Mouse (Mus musculus) spleen, adult 2 months (tissue): ENCODE results near the gene Zdhhc13. TPM values are rescaled to one million over a fixed set of nuclear protein-coding genes. Genes with fewer than 3 reads are reported as not detected.

Experiments
- DNase-seq, 2 experiments: peaks; one replicate each; pipeline versions ENCODE4 v3.0.0 to v3.0.0-alpha.2; 2012 to 2021; ENCODE audit warnings: low spot score in 2 of 2, low read depth in 1 of 2
- H3K27ac ChIP-seq: fragments of 200-500 bp; 2 replicates; pipeline ENCODE4 v1.5.1; 2012; ENCODE audit warnings: low read length, inconsistent platforms; ENCODE audit not compliant: insufficient read depth
- H3K27me3 ChIP-seq: fragments of 200-500 bp; 2 replicates; pipeline ENCODE4 v1.6.1; 2012; ENCODE audit warnings: mild to moderate bottlenecking, moderate library complexity, low read length, inconsistent platforms; ENCODE audit not compliant: control insufficient read depth, insufficient read depth
- H3K36me3 ChIP-seq: fragments of 200-500 bp; 2 replicates; pipeline ENCODE4 v1.6.1; 2012; ENCODE audit warnings: mild to moderate bottlenecking, low read length, inconsistent platforms; ENCODE audit not compliant: control insufficient read depth, insufficient read depth
- H3K4me1 ChIP-seq: fragments of 200-500 bp; 2 replicates; pipeline ENCODE4 v1.6.1; 2011; ENCODE audit warnings: inconsistent platforms; ENCODE audit not compliant: control insufficient read depth, insufficient read depth, insufficient read length
- H3K4me3 ChIP-seq: fragments of 200-500 bp; 2 replicates; pipeline ENCODE4 v1.5.1; 2011; ENCODE audit warnings: mild to moderate bottlenecking, inconsistent platforms; ENCODE audit not compliant: insufficient read depth, insufficient read length; ENCODE audit errors: extremely low read depth
- CTCF ChIP-seq: fragments of 200-500 bp; IDR thresholded peaks from 2 replicates; pipeline ENCODE4 v1.5.1; 2011; ENCODE audit warnings: mild to moderate bottlenecking, inconsistent platforms; ENCODE audit not compliant: insufficient read depth, insufficient read length, insufficient replicate concordance; ENCODE audit errors: extremely low read depth
- POLR2A ChIP-seq: fragments of 200-500 bp; IDR thresholded peaks from 2 replicates; pipeline ENCODE4 v1.6.1; 2011; ENCODE audit warnings: low read depth, low read length, inconsistent platforms
- WGBS: fragments of 180-500 bp; shearing (Covaris S2); methylation state at CpG from one replicate; pipeline ENCODE4 v1.1.7; 2018; 5-methylcytosine and 5-hydroxymethylcytosine counted together
- polyA plus RNA-seq: library from polyadenylated mRNA; depleted of rRNA; stranded (reverse); fragments of >200 nt; gene quantifications from 2 replicates; pipeline ENCODE4 v1.2.3, GENCODE M21; 2012

Gene Zdhhc13
- polyA plus RNA-seq, 1 experiment, result 6.9 TPM

- TF ChIP-seq POLR2A (no peak), CTCF (no peak)
- H3K4me3 ChIP-seq, result no peak overlapping the region
Observed at GRCm38 (mm10) chr7:48861796-48862195, 73.0 kb downstream of the Zdhhc13 start.

GRCm38 (mm10) chr7:48864199-48864598, 75.4 kb downstream of the Zdhhc13 start:
- no peak for DNase-seq
- no peak overlapping the region for H3K4me3 ChIP-seq
- TF ChIP-seq CTCF (no peak), POLR2A (no peak)
- no peak overlapping the region for H3K27ac ChIP-seq
- peaks cover 1% of the 10 kb centered on the region; the same call in 1 of the 2 replicates for H3K4me1 ChIP-seq
- 0 out of 2 replicates have a peak, but pooled peaks cover 2% of the 10 kb centered on the region for H3K36me3 ChIP-seq
- no peaks in the 10 kb centered on the region for H3K27me3 ChIP-seq

More at GRCm38 (mm10) chr7:48861796-48862195, 73.0 kb downstream of the Zdhhc13 start:
- no peaks in the 10 kb centered on the region for H3K36me3 ChIP-seq
- peaks cover 1% of the 10 kb centered on the region; the same call in 1 of the 2 replicates for H3K4me1 ChIP-seq
- H3K27ac ChIP-seq, result no peak overlapping the region
- no peak for DNase-seq
- no peaks in the 10 kb centered on the region for H3K27me3 ChIP-seq
- 82% methylated on average over 4 of the region's 4 CpGs for WGBS

GRCm38 (mm10) chr7:48864671-48865458, 76.1 kb downstream of the Zdhhc13 start:
- H3K36me3 ChIP-seq, result 0 out of 2 replicates have a peak, but pooled peaks cover 2% of the 10 kb centered on the region
- no peaks in the 10 kb centered on the region for H3K27me3 ChIP-seq
- H3K4me1 ChIP-seq, result peaks cover 1% of the 10 kb centered on the region; the same call in 1 of the 2 replicates
- TF ChIP-seq POLR2A (no peak), CTCF (no peak)
- no peak for DNase-seq
- no peak overlapping the region for H3K4me3 ChIP-seq
- 43% methylated on average over 9 of the region's 9 CpGs for WGBS
- H3K27ac ChIP-seq, result no peak overlapping the region

GRCm38 (mm10) chr7:48867576-48867975, 78.8 kb downstream of the Zdhhc13 start:
- no peak for DNase-seq
- 83% methylated on average over 18 of the region's 18 CpGs for WGBS
- no peak overlapping the region for H3K27ac ChIP-seq
- TF ChIP-seq CTCF, result no peak
- no peak for TF ChIP-seq POLR2A
- no peak overlapping the region for H3K4me3 ChIP-seq
- peaks cover 2% of the 10 kb centered on the region; the same call in 1 of the 2 replicates for H3K36me3 ChIP-seq
- H3K4me1 ChIP-seq, result 0 out of 2 replicates have a peak, but pooled peaks cover 1% of the 10 kb centered on the region
- no peaks in the 10 kb centered on the region for H3K27me3 ChIP-seq

- Histone ChIP-seq H3K27me3 (no peaks in the 10 kb centered on the region), H3K36me3 (peaks cover 2% of the 10 kb centered on the region; the same call in 1 of the 2 replicates), H3K4me3 (no peak overlapping the region), H3K4me1 (0 out of 2 replicates have a peak, but pooled peaks cover 1% of the 10 kb centered on the region), H3K27ac (no peak overlapping the region)
- TF ChIP-seq POLR2A (no peak), CTCF (no peak)
- 94% methylated on average over 6 of the region's 6 CpGs for WGBS
- DNase-seq, result no peak
Observed at GRCm38 (mm10) chr7:48870144-48870543, 81.3 kb downstream of the Zdhhc13 start.

GRCm38 (mm10) chr7:48870579-48871180, 81.9 kb downstream of the Zdhhc13 start:
- DNase-seq, result no peak
- H3K4me3 ChIP-seq, result no peak overlapping the region
- H3K27ac ChIP-seq, result no peak overlapping the region
- WGBS, result 95% methylated on average over 21 of the region's 21 CpGs
- TF ChIP-seq CTCF (no peak), POLR2A (no peak)
- peaks cover 2% of the 10 kb centered on the region; the same call in 1 of the 2 replicates for H3K36me3 ChIP-seq
- 0 out of 2 replicates have a peak, but pooled peaks cover 1% of the 10 kb centered on the region for H3K4me1 ChIP-seq
- H3K27me3 ChIP-seq, result no peaks in the 10 kb centered on the region
